Mouse (Mus musculus): ENCODE data around the gene B3galt4.

The B3galt4 gene

DNA sequence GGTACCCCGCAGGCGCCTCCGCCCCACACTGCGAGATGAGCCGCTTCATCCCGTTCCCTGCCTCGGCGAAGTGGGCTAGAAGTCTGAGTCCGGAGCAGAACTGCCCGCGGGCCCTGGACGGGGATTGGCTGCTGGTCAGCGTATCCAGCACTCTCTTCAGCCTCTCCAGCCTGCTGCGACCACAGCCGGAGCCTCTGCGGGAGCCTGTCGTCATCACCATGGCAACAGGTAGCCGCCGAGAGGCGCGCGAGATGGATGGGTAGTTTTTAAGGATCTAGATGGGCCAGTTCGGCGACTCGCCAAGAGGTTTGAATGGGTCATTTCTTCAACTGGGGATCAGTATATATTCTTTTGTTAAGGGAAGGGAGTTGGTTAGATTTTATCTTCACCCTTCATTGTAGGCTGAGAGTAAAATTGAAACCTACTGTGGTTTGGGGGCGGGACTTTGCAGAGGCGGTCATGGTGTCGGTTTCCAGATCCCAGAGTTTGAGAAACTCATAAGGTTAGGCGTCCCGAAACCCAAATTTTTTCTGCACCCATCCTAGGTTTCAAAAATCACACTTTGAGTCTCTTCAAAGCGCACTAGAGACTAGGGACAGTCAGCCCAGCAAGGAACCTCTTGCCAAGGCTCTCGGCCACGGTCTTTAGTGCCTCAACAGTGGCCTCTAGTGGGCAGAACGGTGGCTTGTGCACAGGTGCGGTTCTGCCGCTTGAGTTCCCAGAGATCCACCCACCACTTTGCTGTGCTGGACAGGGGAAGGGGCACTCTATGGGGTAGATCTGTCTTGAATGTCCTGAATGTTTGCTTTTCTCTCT lies 30.8 kb downstream of the B3galt4 start:
- DNase-seq (ENCODE audit: low read depth, low spot score), result no peak

- DNase-seq (ENCODE audit: low read depth, low spot score), result no peak
Observed at GRCm38 (mm10) chr17:33919351-33920281, 31.7 kb downstream of the B3galt4 start.

DNA sequence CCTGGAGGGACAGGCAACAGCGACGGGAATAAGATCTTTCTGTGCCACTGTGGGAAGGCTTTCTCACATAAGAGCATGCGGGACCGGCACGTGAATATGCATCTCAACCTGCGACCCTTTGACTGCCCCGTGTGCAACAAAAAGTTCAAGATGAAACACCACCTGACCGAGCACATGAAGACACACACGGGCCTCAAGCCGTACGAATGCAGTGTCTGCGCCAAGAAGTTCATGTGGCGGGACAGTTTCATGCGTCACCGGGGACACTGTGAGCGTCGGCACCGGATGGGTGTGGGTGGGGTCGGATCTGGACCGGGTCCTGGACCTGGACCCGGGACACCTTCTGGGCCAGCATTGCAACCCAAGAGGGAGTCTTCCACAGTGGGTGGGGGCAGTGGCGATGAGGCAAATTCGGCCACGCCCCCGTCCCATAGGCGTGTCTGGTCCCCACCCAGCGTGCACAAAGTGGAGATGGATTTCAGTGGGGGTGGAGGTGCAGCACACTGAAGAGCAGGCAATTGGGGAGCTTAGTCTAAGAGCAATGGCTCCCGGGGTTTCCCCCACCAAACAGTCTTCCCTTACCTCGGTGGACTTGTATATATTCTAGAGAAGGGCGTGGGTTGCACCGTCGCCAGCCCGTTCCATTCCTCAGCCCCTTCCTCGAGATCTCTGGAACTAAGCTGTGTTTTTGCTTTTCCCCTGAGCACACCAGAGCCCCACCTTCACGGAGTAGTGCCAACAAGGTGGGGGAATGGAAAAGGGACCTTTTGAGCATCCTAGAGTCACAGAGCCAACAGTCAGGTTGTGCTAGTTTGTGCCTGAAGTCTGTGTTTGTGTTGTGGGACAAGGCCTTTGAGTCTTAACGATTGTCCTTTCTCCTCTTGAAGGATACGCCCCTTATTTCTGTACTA lies 32.7 kb downstream of the B3galt4 start:
- no peak for DNase-seq (ENCODE audit: low read depth, low spot score)

DNA sequence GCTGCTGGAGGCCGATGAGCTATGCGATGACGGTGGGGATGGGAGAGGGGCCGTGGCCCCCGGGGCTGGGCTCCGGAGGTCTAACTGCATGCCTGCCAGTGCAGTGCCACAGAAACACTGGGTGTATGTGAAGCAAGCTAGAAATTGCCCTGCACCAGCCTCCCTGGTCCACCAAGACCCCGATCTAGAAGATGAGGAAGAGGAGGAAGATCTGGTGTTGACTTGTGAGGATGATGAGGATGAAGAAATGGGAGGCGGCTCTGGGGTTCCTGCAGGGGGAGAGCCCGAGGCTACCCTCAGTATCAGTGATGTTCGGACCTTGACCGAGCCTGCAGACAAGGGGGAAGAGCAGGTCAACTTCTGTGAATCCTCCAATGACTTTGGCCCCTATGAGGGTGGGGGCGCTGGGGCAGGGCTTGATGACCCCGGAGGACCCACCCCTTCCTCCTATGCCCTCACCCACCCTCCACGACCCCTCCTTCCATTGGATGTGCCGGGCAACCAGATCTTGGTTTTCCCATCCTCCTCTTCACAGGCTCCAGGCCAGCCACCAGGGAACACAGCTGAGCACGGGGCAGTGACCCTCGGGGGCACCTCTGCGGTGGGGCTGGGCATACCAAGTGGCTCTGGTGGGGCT lies 33.5 kb downstream of the B3galt4 start:
- no peak for DNase-seq (ENCODE audit: low read depth, low spot score)

GRCm38 (mm10) chr17:33916847-33917655 lies 34.2 kb downstream of the B3galt4 start:
- no peak for DNase-seq (ENCODE audit: low read depth, low spot score)

- no peak for DNase-seq (ENCODE audit: low read depth, low spot score)
Observed at GRCm38 (mm10) chr17:33916294-33916693, 35.0 kb downstream of the B3galt4 start.

- DNase-seq (ENCODE audit: low read depth, low spot score), result peak; percentile 99
Observed at GRCm38 (mm10) chr17:33915671-33916250, 35.5 kb downstream of the B3galt4 start, which contains the start of the genes Tapbp and Zbtb22. TSS of gene Tapbp (plus strand) at chr17:33915899. TSS of gene Zbtb22 (plus strand) at chr17:33915904.

GRCm38 (mm10) chr17:33914969-33915391 lies 36.3 kb downstream of the B3galt4 start:
- DNase-seq (ENCODE audit: low read depth, low spot score), result no peak

DNA sequence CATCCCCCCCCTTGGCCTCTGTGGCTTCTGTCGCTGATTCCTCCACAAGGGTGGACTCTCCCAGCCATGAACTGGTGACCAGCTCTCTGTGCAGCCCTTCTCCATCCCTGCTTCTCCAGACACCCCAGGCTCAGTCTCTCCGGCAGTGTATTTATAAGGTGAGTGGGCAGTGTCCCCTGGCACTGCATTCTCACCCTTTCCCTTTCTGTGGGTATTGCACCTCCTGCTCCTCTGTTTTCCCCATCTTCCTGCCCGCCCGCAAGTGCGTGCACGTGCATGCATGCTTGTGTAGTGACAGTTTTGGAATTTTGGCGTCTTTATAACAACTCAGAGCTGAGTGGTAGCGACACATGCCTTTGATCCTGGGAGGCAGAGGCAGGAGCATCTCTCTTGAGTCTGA lies 37.4 kb downstream of the B3galt4 start:
- DNase-seq (ENCODE audit: low read depth, low spot score), result no peak

DNA sequence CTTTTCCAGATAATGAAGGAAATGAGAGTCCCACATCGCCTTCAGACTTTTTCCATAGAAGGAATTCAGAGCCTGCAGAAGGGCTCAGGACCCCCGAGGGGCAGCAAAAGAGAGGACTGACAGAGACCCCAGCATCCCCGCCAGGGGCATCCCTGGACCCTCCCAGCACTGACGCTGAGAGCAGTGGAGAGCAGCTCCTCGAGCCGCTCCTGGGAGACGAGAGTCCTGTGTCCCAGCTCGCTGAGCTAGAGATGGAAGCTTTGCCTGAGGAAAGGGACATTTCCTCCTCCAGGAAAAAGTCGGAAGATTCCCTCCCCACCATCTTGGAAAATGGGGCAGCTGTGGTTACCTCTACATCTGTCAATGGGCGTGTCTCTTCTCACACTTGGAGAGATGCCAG lies 38.0 kb downstream of the B3galt4 start:
- DNase-seq (ENCODE audit: low read depth, low spot score), result no peak

DNA sequence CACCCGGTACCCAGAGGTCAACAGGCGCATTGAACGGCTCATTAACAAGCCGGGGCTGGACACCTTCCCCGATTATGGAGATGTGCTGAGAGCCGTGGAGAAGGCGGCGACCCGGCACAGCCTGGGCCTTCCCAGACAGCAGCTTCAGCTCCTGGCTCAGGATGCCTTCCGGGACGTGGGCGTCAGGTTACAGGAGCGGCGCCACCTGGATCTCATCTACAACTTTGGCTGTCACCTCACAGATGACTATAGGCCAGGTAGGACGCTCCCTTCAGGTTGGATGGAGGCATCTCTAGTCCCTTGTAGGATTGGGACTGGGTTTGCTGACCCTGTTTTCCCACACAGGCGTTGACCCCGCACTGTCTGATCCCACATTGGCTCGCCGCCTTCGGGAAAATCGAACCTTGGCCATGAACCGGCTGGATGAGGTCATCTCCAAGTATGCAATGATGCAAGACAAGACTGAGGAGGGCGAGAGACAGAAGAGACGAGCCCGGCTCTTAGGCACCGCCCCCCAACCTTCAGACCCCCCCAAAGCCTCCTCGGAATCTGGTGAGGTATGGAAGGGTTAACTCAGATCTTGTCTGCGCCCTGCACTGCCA lies 39.4 kb downstream of the B3galt4 start:
- DNase-seq (ENCODE audit: low read depth, low spot score), result no peak

DNA sequence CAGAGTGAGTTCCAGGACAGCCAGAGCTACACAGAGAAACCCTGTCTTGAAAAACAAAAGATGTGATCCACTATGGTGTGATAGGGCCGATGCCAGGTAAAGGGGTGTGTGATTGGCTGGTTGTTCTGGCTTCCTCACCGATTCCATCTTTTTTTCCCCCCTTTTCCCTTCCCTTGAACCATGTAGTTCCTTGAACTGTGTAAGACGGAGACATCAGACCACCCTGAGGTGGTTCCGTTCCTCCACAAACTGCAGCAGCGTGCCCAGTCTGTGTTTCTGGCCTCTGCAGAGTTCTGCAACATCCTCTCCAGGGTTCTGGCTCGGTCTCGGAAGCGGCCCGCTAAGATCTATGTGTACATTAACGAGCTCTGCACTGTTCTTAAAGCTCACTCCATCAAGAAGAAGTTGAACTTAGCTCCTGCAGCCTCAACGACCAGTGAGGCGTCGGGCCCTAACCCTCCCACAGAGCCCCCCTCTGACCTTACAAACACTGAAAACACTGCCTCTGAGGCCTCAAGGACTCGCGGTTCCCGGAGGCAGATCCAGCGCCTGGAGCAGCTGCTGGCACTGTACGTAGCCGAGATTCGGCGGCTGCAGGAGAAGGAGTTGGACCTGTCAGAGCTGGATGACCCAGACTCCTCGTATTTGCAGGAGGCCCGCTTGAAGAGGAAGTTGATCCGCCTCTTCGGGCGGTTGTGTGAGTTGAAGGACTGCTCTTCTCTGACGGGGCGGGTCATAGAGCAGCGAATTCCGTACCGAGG lies 40.1 kb downstream of the B3galt4 start:
- no peak for DNase-seq (ENCODE audit: low read depth, low spot score)

GRCm38 (mm10) chr17:33910346-33911051 lies 40.8 kb downstream of the B3galt4 start:
- DNase-seq (ENCODE audit: low read depth, low spot score), result no peak

- no peak for DNase-seq (ENCODE audit: low read depth, low spot score)
Observed at GRCm38 (mm10) chr17:33909869-33910250, 41.4 kb downstream of the B3galt4 start.

DNA sequence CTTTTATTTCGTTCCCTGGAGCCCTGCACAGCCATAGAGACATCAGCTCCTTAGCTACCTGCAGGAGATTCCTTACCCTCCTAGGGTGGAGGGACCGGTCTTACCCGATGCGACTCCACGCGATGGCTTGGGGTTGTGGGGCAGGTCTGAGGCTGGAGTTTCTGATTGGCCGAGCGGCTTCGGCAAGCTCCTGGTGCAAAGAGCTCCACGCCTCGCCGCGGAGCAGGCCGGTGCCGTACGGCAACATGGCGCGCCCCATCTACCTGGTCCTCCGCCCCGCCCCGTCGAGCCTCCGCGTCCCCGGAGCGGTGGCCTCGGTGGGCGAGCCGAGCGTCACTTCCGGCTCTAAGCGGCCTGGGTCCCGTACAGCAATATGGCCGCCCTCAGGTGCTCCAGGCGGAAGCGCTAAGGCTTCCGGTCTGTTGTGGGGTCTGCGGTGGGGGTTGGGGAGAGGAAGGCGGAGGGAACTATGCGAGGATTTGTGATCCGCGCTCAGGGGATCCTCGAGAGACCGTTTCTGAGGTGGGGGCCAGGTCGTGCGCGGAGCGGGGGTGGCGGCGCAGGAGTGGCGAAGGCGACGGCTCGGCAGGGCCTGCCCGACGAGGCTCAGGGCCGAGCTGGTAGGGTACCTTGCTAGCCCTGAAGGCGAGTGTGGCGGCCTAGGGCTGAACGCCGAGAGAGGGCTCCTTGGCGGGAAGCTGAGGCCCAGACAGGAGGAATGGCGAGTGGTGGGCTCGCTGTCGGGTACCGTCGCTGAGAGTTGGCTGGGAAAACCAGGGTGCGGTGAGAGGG lies 42.0 kb downstream of the B3galt4 start, which contains the start of gene Daxx:
Daxx (plus strand) TSS at position 338 of the 792 bp plus-strand sequence.
- DNase-seq (ENCODE audit: low read depth, low spot score), result peak; percentile 97

DNA sequence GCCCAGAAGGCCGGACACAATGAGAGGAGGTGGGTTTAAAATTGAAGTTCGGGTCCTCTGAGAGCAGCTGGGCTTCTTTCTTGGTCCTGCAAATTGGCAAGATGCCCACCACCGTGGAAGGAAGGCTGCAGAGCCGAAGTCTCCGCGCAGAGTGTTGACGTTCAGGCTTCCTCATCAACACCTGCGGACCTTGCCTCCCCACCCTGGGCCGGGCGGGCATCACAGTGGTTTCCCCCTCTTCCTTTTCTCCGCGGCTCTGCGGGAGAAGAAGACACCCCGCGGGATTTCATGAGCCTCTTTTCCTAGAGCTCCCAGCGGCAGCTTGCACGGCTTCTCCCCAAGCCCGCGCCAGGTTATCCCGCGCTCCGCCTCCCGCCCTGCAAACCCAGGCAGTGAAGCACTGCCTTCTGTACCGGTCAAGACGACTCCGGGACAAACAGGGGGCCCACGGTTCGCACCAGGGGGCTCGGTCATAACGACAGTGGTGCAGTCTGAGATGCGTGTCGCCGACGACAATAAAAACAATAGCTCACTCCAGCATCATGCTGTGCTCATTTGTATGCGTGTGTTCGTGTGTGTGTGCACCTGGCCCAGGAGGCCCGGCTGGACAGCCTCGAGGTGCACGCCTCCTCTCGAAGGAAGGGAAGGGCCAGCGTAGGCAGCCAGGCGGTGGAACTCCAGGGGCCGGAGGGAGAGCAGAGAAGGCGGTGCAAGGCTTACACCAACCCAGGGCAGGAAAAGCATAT lies 42.8 kb downstream of the B3galt4 start:
- no peak for DNase-seq (ENCODE audit: low read depth, low spot score)
